Comparison of ENCODE assay signal across 16 mouse cellular contexts in the genomic region with DNA sequence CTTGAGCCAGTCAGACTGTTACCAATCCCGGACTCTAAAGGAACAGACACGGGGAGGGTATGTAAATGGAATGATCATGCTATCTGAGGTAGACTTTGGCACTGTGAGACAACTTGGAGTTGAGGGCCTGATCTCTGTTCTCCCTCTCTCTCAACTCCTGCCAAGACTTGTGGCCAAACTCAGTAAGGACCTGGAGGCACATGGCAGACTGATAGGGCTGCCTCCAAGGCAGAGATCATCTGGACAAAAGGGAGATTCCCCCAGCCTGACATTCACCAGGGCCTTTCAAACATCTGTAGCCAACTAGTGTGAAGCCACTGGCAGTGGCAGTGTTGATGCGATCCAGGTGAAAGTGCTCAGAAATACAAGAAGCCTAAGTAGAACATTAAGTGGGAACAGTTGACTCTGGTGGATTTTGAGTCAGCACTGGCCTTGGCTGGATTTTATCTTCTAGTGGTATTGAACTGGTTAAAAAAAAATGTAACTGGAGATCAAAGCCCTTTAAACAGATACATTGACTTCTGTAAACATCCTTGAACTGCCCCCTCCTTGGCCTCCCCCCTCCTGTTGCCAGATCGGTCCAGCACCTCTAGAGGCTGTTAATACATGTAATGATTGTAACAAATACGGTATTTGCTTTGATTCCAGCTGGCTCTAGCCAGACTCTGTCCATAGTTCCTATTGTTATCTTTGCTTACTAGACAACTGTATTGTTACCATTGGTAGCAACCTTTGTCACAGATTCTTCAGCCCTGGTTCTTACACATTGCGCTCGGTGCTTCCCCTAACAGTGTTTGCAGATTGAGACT.
DNase-seq lines count a peak whose midpoint lies in the region; ATAC-seq and TF ChIP-seq lines count a peak whose summit lies in the region.
"Had no signal": no experiment of that assay in that cellular context is flagged by ENCODE, and none has a peak within 500 bp of the region (broad histone marks: within the 10 kb centered on the region; RNA-seq: fewer than 3 reads in every experiment).

No protein-coding gene starts in this region.

- 62% methylated on average over 7 of the region's 7 CpGs for WGBS in heart, embryonic 12.5 days
- 75% methylated on average over 7 of the region's 7 CpGs for WGBS in forebrain, embryonic 16.5 days

- TF ChIP-seq CTCF in left cerebral cortex, adult 2 months (IDR thresholded peaks at IDR 0.05) = no peak

- no peaks in the 10 kb centered on the region for H3K27me3 ChIP-seq in heart, embryonic 12.5 days (replicated peaks)
- H3K27me3 ChIP-seq in forebrain, embryonic 16.5 days (replicated peaks; ENCODE audit: control insufficient read depth, insufficient read depth, low read length) = no peaks in the 10 kb centered on the region
- H3K27me3 ChIP-seq: hindbrain, embryonic 15.5 days; limb, embryonic 15.5 days; midbrain, embryonic 15.5 days; neural tube, embryonic 15.5 days had no signal

- no peak for ATAC-seq in heart, embryonic 12.5 days (ENCODE audit: insufficient number of reproducible peaks, low FRiP score)
- no peak for ATAC-seq in frontal cortex, adult (ENCODE audit: low TSS enrichment)
- ATAC-seq in forebrain, embryonic 16.5 days = no peak
- ATAC-seq: midbrain, embryonic 15.5 days had no signal

- DNase-seq in heart, adult 18-20 months = peak; percentile 56 to 71
- peak; percentile 9 for DNase-seq in heart, postnatal 25 days (ENCODE audit: low spot score)
- peak; percentile 50 for DNase-seq in lung, postnatal 36 days
- no peak for DNase-seq in left cerebral cortex, adult 2 months (ENCODE audit: extremely low spot score in 1 of 2, low spot score in 2 of 2)
- DNase-seq: cerebellum, adult 9-10 months; gastrocnemius, adult 2 months; right cerebral cortex, postnatal 4 days; thymus, postnatal 25 days had no signal

- H3K4me3 ChIP-seq in heart, embryonic 12.5 days = no peak overlapping the region
- H3K4me3 ChIP-seq in brown adipose tissue, adult 24 weeks (ENCODE audit: insufficient read depth, low read depth, low read length) = no peak overlapping the region
- H3K4me3 ChIP-seq in left cerebral cortex, adult 2 months = no peak overlapping the region
- H3K4me3 ChIP-seq in forebrain, embryonic 16.5 days (replicated peaks; ENCODE audit: low read length) = no peak overlapping the region
- H3K4me3 ChIP-seq: gastrocnemius, adult 2 months; hindbrain, embryonic 15.5 days; limb, embryonic 15.5 days; midbrain, embryonic 15.5 days; neural tube, embryonic 15.5 days had no signal

- 0 out of 2 replicates have a peak, but pooled peaks cover 2% of the 10 kb centered on the region for H3K36me3 ChIP-seq in heart, embryonic 12.5 days
- no peaks in the 10 kb centered on the region for H3K36me3 ChIP-seq in forebrain, embryonic 16.5 days (ENCODE audit: control insufficient read depth, insufficient read depth)
- H3K36me3 ChIP-seq: hindbrain, embryonic 15.5 days; limb, embryonic 15.5 days; midbrain, embryonic 15.5 days; neural tube, embryonic 15.5 days had no signal

- H3K27ac ChIP-seq in heart, embryonic 12.5 days (ENCODE audit: poor library complexity, severe bottlenecking) = no peak overlapping the region
- H3K27ac ChIP-seq in brown adipose tissue, adult 24 weeks (replicated peaks; ENCODE audit: low read depth, low read length) = peak overlapping the region; percentile 20; the same call in 1 of the 2 replicates
- H3K27ac ChIP-seq in left cerebral cortex, adult 2 months = no peak overlapping the region
- no peak overlapping the region for H3K27ac ChIP-seq in forebrain, embryonic 16.5 days (ENCODE audit: low read length)
- H3K27ac ChIP-seq: gastrocnemius, adult 2 months; hindbrain, embryonic 15.5 days; limb, embryonic 15.5 days; midbrain, embryonic 15.5 days; neural tube, embryonic 15.5 days had no signal

- intact Hi-C loops in heart, postnatal 25 days (cut with DNase I) = loop anchor here (5.0 kb wide), 1 partner anchor 36 kb away; no protein-coding TSS in a partner anchor
- intact Hi-C loops in left cerebral cortex, adult 2 months (cut with DNase I) = no loop called here

- no peak overlapping the region for H3K9ac ChIP-seq in heart, embryonic 12.5 days
- no peak overlapping the region for H3K9ac ChIP-seq in forebrain, embryonic 16.5 days (replicated peaks; ENCODE audit: low read depth, low read length)
- H3K9ac ChIP-seq: hindbrain, embryonic 15.5 days; limb, embryonic 15.5 days; midbrain, embryonic 15.5 days; neural tube, embryonic 15.5 days had no signal

- no peak overlapping the region for H3K4me2 ChIP-seq in heart, embryonic 12.5 days
- no peak overlapping the region for H3K4me2 ChIP-seq in forebrain, embryonic 16.5 days (ENCODE audit: low read length)
- H3K4me2 ChIP-seq: hindbrain, embryonic 15.5 days; limb, embryonic 15.5 days; midbrain, embryonic 15.5 days; neural tube, embryonic 15.5 days had no signal

- no peaks in the 10 kb centered on the region for H3K9me3 ChIP-seq in heart, embryonic 12.5 days (replicated peaks)
- no peaks in the 10 kb centered on the region for H3K9me3 ChIP-seq in forebrain, embryonic 16.5 days (ENCODE audit: control insufficient read depth, low read length)
- H3K9me3 ChIP-seq: hindbrain, embryonic 15.5 days; limb, embryonic 15.5 days; midbrain, embryonic 15.5 days; neural tube, embryonic 15.5 days had no signal

- peaks cover 25% of the 10 kb centered on the region for H3K4me1 ChIP-seq in heart, embryonic 12.5 days (replicated peaks)
- H3K4me1 ChIP-seq in brown adipose tissue, adult 24 weeks (ENCODE audit: control insufficient read depth, insufficient read depth, insufficient read length, low read length) = peaks cover 16% of the 10 kb centered on the region
- no peaks in the 10 kb centered on the region for H3K4me1 ChIP-seq in forebrain, embryonic 16.5 days (replicated peaks; ENCODE audit: control insufficient read depth, insufficient read depth, low read length)
- H3K4me1 ChIP-seq: hindbrain, embryonic 15.5 days; limb, embryonic 15.5 days; midbrain, embryonic 15.5 days; neural tube, embryonic 15.5 days had no signal

Comparison
In these comparisons a context has a peak if more than half of its experiments do, and no peak if none do; other contexts are left out.
1. DNase-seq: peak in heart, adult 18-20 months (2 of 2), heart, postnatal 25 days (single experiment) and lung, postnatal 36 days (single experiment); none in left cerebral cortex, adult 2 months (0 of 2).